Mouse (Mus musculus): ENCODE measurements around the gene Aacs. TPM values are rescaled to one million over a fixed set of nuclear protein-coding genes. Genes with fewer than 3 reads are reported as not detected.

Gene Aacs
- polyA plus RNA-seq, 1 experiment from 2014 or later = 16.7 TPM

- H3K4me2 ChIP-seq (ENCODE audit: low read depth, low read length) = peak within 1 kb of the TSS; percentile 77
- peaks cover 4% of the 10 kb centered on the region; the same call in 1 of the 2 replicates for H3K4me1 ChIP-seq (ENCODE audit: control insufficient read depth, insufficient read depth, low read length)
- H3K4me3 ChIP-seq (ENCODE audit: low read length) = peak within 1 kb of the TSS; percentile 54
- WGBS = 1% methylated on average over 24 of the region's 25 CpGs
- no peak within 1 kb of the TSS for H3K27ac ChIP-seq (ENCODE audit: low read length)
- H3K36me3 ChIP-seq (ENCODE audit: control insufficient read depth, insufficient read depth) = no peaks in the 10 kb centered on the region
- peaks cover 80% of the 10 kb centered on the region for H3K27me3 ChIP-seq (ENCODE audit: control insufficient read depth, insufficient read depth, low read length)
- peaks cover 2% of the 10 kb centered on the region; the same call in 1 of the 2 replicates for H3K9me3 ChIP-seq (replicated peaks; ENCODE audit: control insufficient read depth, low read length)
- ATAC-seq (replicated peaks; ENCODE audit: extremely low read depth, insufficient read depth, low FRiP score) = peak; percentile 25; the same call in 1 of the 2 replicates
- H3K9ac ChIP-seq (ENCODE audit: low read length) = peak within 1 kb of the TSS; percentile 42
These were observed 56.0 kb downstream of the Aacs start, which contains the start of gene Tmem132b for GRCm38 (mm10) chr5:125531634-125532033. Gene Tmem132b, plus strand, starts transcription at chr5:125531774.

GRCm38 (mm10) chr5:125532191-125532544, 56.6 kb downstream of the Aacs start:
- Histone ChIP-seq H3K9me3 (replicated peaks; ENCODE audit: control insufficient read depth, low read length) (no peaks in the 10 kb centered on the region), H3K36me3 (ENCODE audit: control insufficient read depth, insufficient read depth) (no peaks in the 10 kb centered on the region), H3K27me3 (ENCODE audit: control insufficient read depth, insufficient read depth, low read length) (peaks cover 82% of the 10 kb centered on the region), H3K27ac (ENCODE audit: low read length) (no peak overlapping the region), H3K9ac (ENCODE audit: low read length) (peak overlapping the region; percentile 42; the same call in 1 of the 2 replicates), H3K4me2 (ENCODE audit: low read depth, low read length) (peak overlapping the region; percentile 77), H3K4me3 (ENCODE audit: low read length) (peak overlapping the region; percentile 54), H3K4me1 (ENCODE audit: control insufficient read depth, insufficient read depth, low read length) (peaks cover 4% of the 10 kb centered on the region; the same call in 1 of the 2 replicates)
- WGBS = 0% methylated on average over 30 of the region's 30 CpGs
- ATAC-seq (replicated peaks; ENCODE audit: extremely low read depth, insufficient read depth, low FRiP score) = peak; percentile 50; the same call in 1 of the 2 replicates

DNA sequence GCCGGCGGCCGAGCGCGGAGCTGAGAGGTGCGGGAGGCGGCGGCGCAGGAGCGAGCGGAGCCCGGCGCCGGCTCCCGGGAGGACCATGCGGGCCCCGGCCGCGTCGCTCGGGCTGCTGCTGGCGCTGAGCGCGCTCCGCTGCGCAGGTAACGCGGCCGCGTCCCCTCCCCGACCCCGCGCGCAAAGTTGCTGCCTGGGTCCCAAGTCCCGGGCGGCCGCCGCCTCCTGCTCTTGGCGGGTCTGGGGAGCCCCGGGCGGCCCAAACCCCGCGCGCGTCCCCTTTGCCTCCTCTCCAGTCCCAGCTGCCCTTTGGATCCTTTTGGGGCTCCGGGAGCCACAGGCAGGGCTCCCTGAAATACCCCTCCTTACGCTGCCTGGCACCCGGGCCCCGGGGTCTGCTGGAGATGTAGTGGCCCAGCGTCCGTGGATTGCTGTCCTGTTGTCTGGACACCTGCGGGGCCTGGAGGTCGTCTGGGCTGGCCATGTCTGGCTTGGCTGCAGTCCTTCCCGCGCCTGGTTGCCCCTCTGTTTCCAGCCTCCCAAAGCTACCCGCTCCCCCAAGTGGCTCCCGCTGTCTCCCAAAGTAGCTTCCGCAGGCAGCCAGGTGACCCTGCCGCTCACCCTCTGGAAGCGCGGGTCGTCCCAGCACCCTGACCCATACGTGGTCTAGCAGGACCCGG, 57.1 kb downstream of the Aacs start:
- Histone ChIP-seq H3K27me3 (ENCODE audit: control insufficient read depth, insufficient read depth, low read length) (peaks cover 82% of the 10 kb centered on the region), H3K9me3 (replicated peaks; ENCODE audit: control insufficient read depth, low read length) (no peaks in the 10 kb centered on the region), H3K4me1 (ENCODE audit: control insufficient read depth, insufficient read depth, low read length) (peaks cover 4% of the 10 kb centered on the region; the same call in 1 of the 2 replicates), H3K4me2 (ENCODE audit: low read depth, low read length) (peak overlapping the region; percentile 77), H3K9ac (ENCODE audit: low read length) (peak overlapping the region; percentile 42), H3K36me3 (ENCODE audit: control insufficient read depth, insufficient read depth) (no peaks in the 10 kb centered on the region), H3K4me3 (ENCODE audit: low read length) (peak overlapping the region; percentile 54), H3K27ac (ENCODE audit: low read length) (no peak overlapping the region)
- ATAC-seq (replicated peaks; ENCODE audit: extremely low read depth, insufficient read depth, low FRiP score) = 0 out of 2 replicates have a peak, but pooled peaks have one; percentile 2
- under 1% methylated on average over 56 of the region's 64 CpGs for WGBS

- no peak overlapping the region for H3K9ac ChIP-seq (ENCODE audit: low read length)
- H3K4me3 ChIP-seq (ENCODE audit: low read length) = no peak overlapping the region
- no peaks in the 10 kb centered on the region for H3K36me3 ChIP-seq (ENCODE audit: control insufficient read depth, insufficient read depth)
- no peak overlapping the region; the same call in 1 of the 2 replicates for H3K4me2 ChIP-seq (ENCODE audit: low read depth, low read length)
- peaks cover 4% of the 10 kb centered on the region; the same call in 1 of the 2 replicates for H3K4me1 ChIP-seq (ENCODE audit: control insufficient read depth, insufficient read depth, low read length)
- no peaks in the 10 kb centered on the region for H3K9me3 ChIP-seq (replicated peaks; ENCODE audit: control insufficient read depth, low read length)
- H3K27ac ChIP-seq (ENCODE audit: low read length) = no peak overlapping the region
- peaks cover 82% of the 10 kb centered on the region for H3K27me3 ChIP-seq (ENCODE audit: control insufficient read depth, insufficient read depth, low read length)
- 3% methylated on average over 24 of the region's 24 CpGs for WGBS
- ATAC-seq (replicated peaks; ENCODE audit: extremely low read depth, insufficient read depth, low FRiP score) = no peak
These were observed 57.7 kb downstream of the Aacs start for GRCm38 (mm10) chr5:125533225-125533900.

GRCm38 (mm10) chr5:125534168-125534610, 58.6 kb downstream of the Aacs start:
- no peak overlapping the region for H3K4me2 ChIP-seq (ENCODE audit: low read depth, low read length)
- no peak overlapping the region for H3K9ac ChIP-seq (ENCODE audit: low read length)
- no peaks in the 10 kb centered on the region for H3K36me3 ChIP-seq (ENCODE audit: control insufficient read depth, insufficient read depth)
- no peak overlapping the region for H3K27ac ChIP-seq (ENCODE audit: low read length)
- no peaks in the 10 kb centered on the region for H3K9me3 ChIP-seq (replicated peaks; ENCODE audit: control insufficient read depth, low read length)
- no peak overlapping the region for H3K4me3 ChIP-seq (ENCODE audit: low read length)
- 9% methylated on average over 7 of the region's 7 CpGs for WGBS
- H3K4me1 ChIP-seq (ENCODE audit: control insufficient read depth, insufficient read depth, low read length) = peaks cover 4% of the 10 kb centered on the region; the same call in 1 of the 2 replicates
- H3K27me3 ChIP-seq (ENCODE audit: control insufficient read depth, insufficient read depth, low read length) = peaks cover 79% of the 10 kb centered on the region
- no peak for ATAC-seq (replicated peaks; ENCODE audit: extremely low read depth, insufficient read depth, low FRiP score)

GRCm38 (mm10) chr5:125534611-125535324, 59.2 kb downstream of the Aacs start:
- H3K27ac ChIP-seq (ENCODE audit: low read length) = no peak overlapping the region
- no peak overlapping the region for H3K4me2 ChIP-seq (ENCODE audit: low read depth, low read length)
- no peak overlapping the region for H3K9ac ChIP-seq (ENCODE audit: low read length)
- ATAC-seq (replicated peaks; ENCODE audit: extremely low read depth, insufficient read depth, low FRiP score) = no peak
- H3K27me3 ChIP-seq (ENCODE audit: control insufficient read depth, insufficient read depth, low read length) = peaks cover 73% of the 10 kb centered on the region
- H3K36me3 ChIP-seq (ENCODE audit: control insufficient read depth, insufficient read depth) = no peaks in the 10 kb centered on the region
- no peaks in the 10 kb centered on the region for H3K9me3 ChIP-seq (replicated peaks; ENCODE audit: control insufficient read depth, low read length)
- peaks cover 4% of the 10 kb centered on the region; the same call in 1 of the 2 replicates for H3K4me1 ChIP-seq (ENCODE audit: control insufficient read depth, insufficient read depth, low read length)
- WGBS = 3% methylated on average over 26 of the region's 26 CpGs
- H3K4me3 ChIP-seq (ENCODE audit: low read length) = no peak overlapping the region

DNA sequence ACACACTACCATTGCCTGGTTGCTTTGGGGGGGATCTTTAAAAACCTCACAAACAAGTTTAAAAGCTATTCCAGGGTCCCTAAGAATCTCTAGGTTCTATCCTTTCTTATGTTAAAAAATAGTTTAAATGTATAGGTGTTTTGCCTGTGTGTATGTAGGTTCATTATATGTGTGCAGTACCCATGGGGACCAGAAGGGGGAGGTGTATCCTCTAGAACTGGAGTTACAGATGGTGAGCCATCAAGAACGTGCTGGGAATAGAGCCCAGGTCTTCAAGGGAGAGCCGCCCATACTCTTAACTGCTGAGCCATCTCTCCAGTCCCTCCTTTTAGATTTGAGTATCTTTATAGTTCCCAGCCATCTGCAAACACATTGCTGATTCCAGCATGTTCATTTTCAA, 69.5 kb downstream of the Aacs start:
- H3K9ac ChIP-seq (ENCODE audit: low read length) = no peak overlapping the region
- no peaks in the 10 kb centered on the region for H3K36me3 ChIP-seq (ENCODE audit: control insufficient read depth, insufficient read depth)
- peaks cover 4% of the 10 kb centered on the region; the same call in 1 of the 2 replicates for H3K9me3 ChIP-seq (replicated peaks; ENCODE audit: control insufficient read depth, low read length)
- H3K4me3 ChIP-seq (ENCODE audit: low read length) = no peak overlapping the region
- 77% methylated on average over 2 of the region's 2 CpGs for WGBS
- no peak overlapping the region for H3K4me2 ChIP-seq (ENCODE audit: low read depth, low read length)
- H3K27ac ChIP-seq (ENCODE audit: low read length) = no peak overlapping the region
- no peaks in the 10 kb centered on the region for H3K4me1 ChIP-seq (ENCODE audit: control insufficient read depth, insufficient read depth, low read length)
- peaks cover 12% of the 10 kb centered on the region for H3K27me3 ChIP-seq (ENCODE audit: control insufficient read depth, insufficient read depth, low read length)
- no peak for ATAC-seq (replicated peaks; ENCODE audit: extremely low read depth, insufficient read depth, low FRiP score)

GRCm38 (mm10) chr5:125546293-125546692, 70.7 kb downstream of the Aacs start:
- Histone ChIP-seq H3K4me1 (ENCODE audit: control insufficient read depth, insufficient read depth, low read length) (no peaks in the 10 kb centered on the region), H3K27me3 (ENCODE audit: control insufficient read depth, insufficient read depth, low read length) (peaks cover 14% of the 10 kb centered on the region), H3K4me3 (ENCODE audit: low read length) (no peak overlapping the region), H3K9me3 (replicated peaks; ENCODE audit: control insufficient read depth, low read length) (peaks cover 4% of the 10 kb centered on the region; the same call in 1 of the 2 replicates), H3K9ac (ENCODE audit: low read length) (no peak overlapping the region), H3K4me2 (ENCODE audit: low read depth, low read length) (no peak overlapping the region), H3K27ac (ENCODE audit: low read length) (no peak overlapping the region), H3K36me3 (ENCODE audit: control insufficient read depth, insufficient read depth) (no peaks in the 10 kb centered on the region)
- 23% methylated on average over 13 of the region's 13 CpGs for WGBS
- ATAC-seq (replicated peaks; ENCODE audit: extremely low read depth, insufficient read depth, low FRiP score) = no peak

All from heart, embryonic 16.5 days (tissue).